Mouse (Mus musculus) forebrain, embryonic 15.5 days (tissue): ENCODE results near the gene Ilk. TPM values are rescaled to one million over a fixed set of nuclear protein-coding genes. Genes with fewer than 3 reads are reported as not detected.
"Not testable (repeated sequence)": the region's sequence is repeated elsewhere in the genome, so short reads cannot be mapped to it uniquely, and the experiment has no call there.

Experiments
- ATAC-seq: fragments of 200-750 bp; cut with Nextera tagmentation; replicated peaks from 2 replicates; pipeline ENCODE4 v1.8.0; 2017; ENCODE audit warnings: mild to moderate bottlenecking, moderate TSS enrichment, moderate library complexity
- H3K27ac ChIP-seq: fragments of 300-500 bp; sonication (generic); replicated peaks from 2 replicates; pipeline ENCODE4 v1.5.1; 2015; ENCODE audit warnings: mild to moderate bottlenecking, inconsistent platforms
- H3K27me3 ChIP-seq: fragments of 300-500 bp; sonication (generic); 2 replicates; pipeline ENCODE4 v1.6.1; 2015; ENCODE audit warnings: inconsistent platforms
- H3K36me3 ChIP-seq: fragments of 300-500 bp; sonication (generic); 2 replicates; pipeline ENCODE4 v1.6.1; 2015; ENCODE audit warnings: mild to moderate bottlenecking, inconsistent platforms
- H3K4me1 ChIP-seq: fragments of 300-500 bp; sonication (generic); 2 replicates; pipeline ENCODE4 v1.6.1; 2015; ENCODE audit warnings: inconsistent platforms
- H3K4me2 ChIP-seq: fragments of 300-500 bp; sonication (generic); replicated peaks from 2 replicates; pipeline ENCODE4 v1.6.1; 2015; ENCODE audit warnings: mild to moderate bottlenecking, inconsistent platforms
- H3K4me3 ChIP-seq: fragments of 300-500 bp; sonication (generic); 2 replicates; pipeline ENCODE4 v1.5.1; 2015; ENCODE audit warnings: mild to moderate bottlenecking, inconsistent platforms
- H3K9ac ChIP-seq: fragments of 300-500 bp; sonication (generic); replicated peaks from 2 replicates; pipeline ENCODE4 v1.6.1; 2015; ENCODE audit warnings: mild to moderate bottlenecking, inconsistent platforms
- H3K9me3 ChIP-seq: fragments of 300-500 bp; sonication (generic); 2 replicates; pipeline ENCODE4 v1.6.1; 2016; ENCODE audit warnings: inconsistent platforms
- WGBS: fragments of 180-500 bp; shearing (Covaris S2); methylation state at CpG from one replicate; pipeline ENCODE4 v1.1.7; 2015; ENCODE audit warnings: mixed read lengths; 5-methylcytosine and 5-hydroxymethylcytosine counted together
- polyA plus RNA-seq: library from polyadenylated mRNA; unstranded; fragments of >200 nt; fragmentation: Nextera tagmentation; extraction: Ambion mirVana; gene quantifications from 2 replicates; pipeline ENCODE4 v1.2.1, GENCODE M21; 2015

The Ilk gene
- polyA plus RNA-seq, 1 experiment from 2014 or later = 205 TPM

GRCm38 (mm10) chr7:105735464-105735863 lies 928 bp upstream of the Ilk start:
- H3K27me3 ChIP-seq, H3K27ac ChIP-seq, ATAC-seq, H3K9me3 ChIP-seq: not testable (repeated sequence)
- Histone ChIP-seq H3K4me3 (peak overlapping the region; percentile 89), H3K9ac (peak overlapping the region; percentile 88), H3K4me2 (peak overlapping the region; percentile 95), H3K4me1 (peaks cover 35% of the 10 kb centered on the region), H3K36me3 (peaks cover 37% of the 10 kb centered on the region)
- 45% methylated on average over 4 of the region's 4 CpGs for WGBS

DNA sequence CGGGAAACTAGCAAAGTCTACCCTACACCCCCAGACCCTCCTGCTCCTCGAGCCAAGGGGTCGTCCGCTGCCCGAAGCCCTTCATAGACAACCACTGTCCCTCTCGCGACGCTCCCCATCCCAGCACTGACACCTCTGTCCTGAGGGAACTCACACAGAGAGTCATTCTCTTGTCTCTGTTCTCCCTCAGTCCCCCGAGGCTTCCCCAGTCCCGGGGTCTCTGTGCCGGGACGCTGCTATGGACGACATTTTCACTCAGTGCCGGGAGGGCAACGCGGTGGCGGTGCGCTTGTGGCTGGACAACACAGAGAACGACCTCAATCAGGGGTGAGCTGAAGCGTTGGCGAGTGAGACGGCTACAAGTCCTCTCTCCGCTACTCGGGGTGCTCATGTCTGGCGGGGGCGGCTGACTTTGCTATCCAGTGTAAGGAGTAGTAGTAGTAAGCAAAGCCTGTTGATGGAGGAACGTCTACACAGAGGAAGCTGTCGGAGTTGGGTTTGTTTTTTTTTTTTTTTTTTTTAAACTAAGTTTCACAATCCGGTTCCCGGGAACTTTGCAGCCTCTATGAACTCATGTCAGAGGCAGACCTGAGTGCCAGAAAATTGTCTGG lies 624 bp downstream of the Ilk start, which contains the start of gene Rrp8:
Gene Rrp8 (minus strand): TSS at position 475 of the 611 bp plus-strand sequence.
- H3K4me1 ChIP-seq = peaks cover 35% of the 10 kb centered on the region
- H3K36me3 ChIP-seq = peaks cover 44% of the 10 kb centered on the region
- WGBS = under 1% methylated on average over 30 of the region's 30 CpGs
- H3K4me2 ChIP-seq = peak within 1 kb of the TSS; percentile 95
- peak within 1 kb of the TSS; percentile 88 for H3K9ac ChIP-seq
- no peak; the same call in 1 of the 2 replicates for ATAC-seq
- peak within 1 kb of the TSS; percentile 70 for H3K27ac ChIP-seq
- H3K27me3 ChIP-seq = no peaks in the 10 kb centered on the region
- H3K4me3 ChIP-seq = peak within 1 kb of the TSS; percentile 89
- no peaks in the 10 kb centered on the region for H3K9me3 ChIP-seq

DNA sequence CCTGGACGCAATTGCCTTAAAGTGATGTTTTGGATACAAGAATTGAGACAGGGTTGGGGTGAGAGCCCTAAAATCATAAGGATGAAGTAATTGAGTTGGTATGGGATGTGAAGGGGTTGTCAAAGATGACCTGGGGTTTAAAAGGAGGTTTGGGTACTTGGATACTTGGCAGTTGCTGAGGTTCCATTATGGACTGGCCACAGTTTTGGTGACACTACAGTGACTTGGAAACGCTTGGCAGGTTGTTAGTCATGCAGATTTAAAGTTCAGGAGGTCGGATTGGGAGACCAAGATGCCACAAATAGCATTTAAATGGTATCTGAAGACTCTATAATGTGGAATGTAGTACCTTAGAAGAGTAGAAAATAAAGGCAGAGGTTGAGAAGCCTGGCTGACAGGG lies 1.3 kb downstream of the Ilk start:
- ATAC-seq = no peak
- H3K4me3 ChIP-seq = peak overlapping the region; percentile 89
- peak overlapping the region; percentile 95 for H3K4me2 ChIP-seq
- H3K4me1 ChIP-seq = peaks cover 35% of the 10 kb centered on the region
- H3K36me3 ChIP-seq = peaks cover 43% of the 10 kb centered on the region
- WGBS = 43% methylated on average over 3 of the region's 3 CpGs
- H3K27me3 ChIP-seq = no peaks in the 10 kb centered on the region
- no peak overlapping the region for H3K27ac ChIP-seq
- no peaks in the 10 kb centered on the region for H3K9me3 ChIP-seq
- H3K9ac ChIP-seq = peak overlapping the region; percentile 88

DNA sequence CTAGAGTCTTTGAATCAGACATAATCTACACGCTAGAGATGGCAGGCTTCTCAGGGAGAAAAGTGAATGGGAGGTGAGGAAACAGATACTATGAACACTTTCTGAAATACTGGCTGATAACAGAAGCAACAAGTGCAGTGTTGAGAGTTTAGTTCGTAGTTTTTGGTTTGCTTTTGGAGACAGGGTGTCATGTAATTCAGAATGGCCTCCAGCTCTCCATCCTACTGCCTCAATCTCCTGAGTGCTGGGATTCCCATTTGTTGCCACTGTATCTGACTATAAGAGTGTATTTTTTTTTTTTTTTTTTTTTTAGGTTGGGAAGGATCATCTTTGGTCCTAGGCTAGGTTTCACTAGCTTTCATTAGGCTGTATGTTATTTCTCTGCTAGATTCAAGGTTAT lies 1.9 kb downstream of the Ilk start:
- Histone ChIP-seq H3K9ac (peak overlapping the region; percentile 88; the same call in 1 of the 2 replicates), H3K36me3 (peaks cover 42% of the 10 kb centered on the region), H3K27me3 (no peaks in the 10 kb centered on the region), H3K4me1 (peaks cover 41% of the 10 kb centered on the region), H3K9me3 (no peaks in the 10 kb centered on the region), H3K4me3 (no peak overlapping the region; the same call in 1 of the 2 replicates), H3K27ac (no peak overlapping the region), H3K4me2 (no peak overlapping the region)
- WGBS = 82% methylated on average over 2 of the region's 2 CpGs
- no peak for ATAC-seq

DNA sequence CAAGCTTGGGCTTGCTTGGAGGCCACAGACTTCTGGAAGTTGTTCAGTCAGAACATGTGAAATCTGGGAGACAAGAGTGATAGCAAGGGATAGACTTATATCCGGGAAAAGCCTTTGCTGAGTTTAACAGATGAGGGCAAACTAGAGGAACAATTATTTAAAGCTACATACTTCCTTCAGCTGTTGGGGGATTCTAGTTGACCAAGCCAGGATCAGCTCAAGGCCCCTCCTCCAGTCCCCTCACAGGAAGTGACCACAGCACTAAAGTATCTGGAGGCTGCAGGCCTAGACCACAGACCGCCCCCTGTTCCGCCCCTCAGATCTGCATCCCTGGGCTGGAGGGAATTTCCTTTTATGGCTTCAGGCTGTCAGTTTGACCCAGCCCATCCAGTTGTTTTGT lies 2.6 kb downstream of the Ilk start:
- no peaks in the 10 kb centered on the region for H3K9me3 ChIP-seq
- no peaks in the 10 kb centered on the region for H3K27me3 ChIP-seq
- H3K27ac ChIP-seq = 0 out of 2 replicates have a peak overlapping the region, but pooled peaks have one; percentile 27
- peaks cover 35% of the 10 kb centered on the region for H3K36me3 ChIP-seq
- 41% methylated on average over 3 of the region's 3 CpGs for WGBS
- H3K4me2 ChIP-seq = no peak overlapping the region
- no peak overlapping the region for H3K4me3 ChIP-seq
- ATAC-seq = no peak
- peaks cover 47% of the 10 kb centered on the region for H3K4me1 ChIP-seq
- no peak overlapping the region for H3K9ac ChIP-seq

GRCm38 (mm10) chr7:105740089-105740795 lies 3.9 kb downstream of the Ilk start:
- no peak overlapping the region for H3K4me2 ChIP-seq
- ATAC-seq = no peak
- WGBS = 82% methylated on average over 13 of the region's 13 CpGs
- no peak overlapping the region for H3K9ac ChIP-seq
- H3K27me3 ChIP-seq = no peaks in the 10 kb centered on the region
- no peak overlapping the region for H3K4me3 ChIP-seq
- peaks cover 31% of the 10 kb centered on the region for H3K36me3 ChIP-seq
- no peak overlapping the region for H3K27ac ChIP-seq
- H3K9me3 ChIP-seq = no peaks in the 10 kb centered on the region
- H3K4me1 ChIP-seq = peaks cover 48% of the 10 kb centered on the region

GRCm38 (mm10) chr7:105740851-105741250 lies 4.5 kb downstream of the Ilk start:
- no peaks in the 10 kb centered on the region for H3K27me3 ChIP-seq
- no peaks in the 10 kb centered on the region for H3K9me3 ChIP-seq
- no peak overlapping the region for H3K27ac ChIP-seq
- 82% methylated on average over 6 of the region's 6 CpGs for WGBS
- peaks cover 31% of the 10 kb centered on the region for H3K36me3 ChIP-seq
- no peak for ATAC-seq
- no peak overlapping the region for H3K9ac ChIP-seq
- H3K4me1 ChIP-seq = peaks cover 43% of the 10 kb centered on the region
- H3K4me3 ChIP-seq = no peak overlapping the region
- no peak overlapping the region for H3K4me2 ChIP-seq

DNA sequence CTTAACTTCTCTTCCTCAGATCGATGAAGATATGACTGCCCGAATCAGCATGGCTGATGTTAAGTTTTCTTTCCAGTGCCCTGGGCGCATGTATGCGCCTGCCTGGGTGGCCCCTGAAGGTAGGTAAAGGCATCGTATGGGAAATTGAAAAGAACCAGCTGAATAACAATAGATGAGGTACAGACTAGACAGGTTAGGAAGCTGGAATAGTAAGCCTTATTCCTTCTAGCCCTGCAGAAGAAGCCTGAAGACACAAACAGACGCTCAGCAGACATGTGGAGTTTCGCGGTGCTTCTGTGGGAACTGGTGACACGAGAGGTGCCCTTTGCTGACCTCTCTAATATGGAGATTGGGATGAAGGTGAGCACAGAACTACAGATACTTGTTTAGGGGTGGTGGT lies 5.6 kb downstream of the Ilk start:
- 92% methylated on average over 9 of the region's 9 CpGs for WGBS

GRCm38 (mm10) chr7:105742539-105743215 lies 6.3 kb downstream of the Ilk start:
- H3K4me3 ChIP-seq, ATAC-seq, H3K27ac ChIP-seq, H3K9ac ChIP-seq, H3K9me3 ChIP-seq, H3K27me3 ChIP-seq: not testable (repeated sequence)
- Histone ChIP-seq H3K36me3 (peaks cover 47% of the 10 kb centered on the region), H3K4me1 (peaks cover 31% of the 10 kb centered on the region), H3K4me2 (peak overlapping the region; percentile 93; the same call in 1 of the 2 replicates)
- WGBS = 86% methylated on average over 7 of the region's 7 CpGs

More for the DNA sequence above, 5.6 kb downstream of the Ilk start:
- H3K36me3 ChIP-seq = peaks cover 41% of the 10 kb centered on the region
- no peaks in the 10 kb centered on the region for H3K9me3 ChIP-seq
- H3K9ac ChIP-seq = no peak overlapping the region
- no peak overlapping the region for H3K4me2 ChIP-seq
- no peaks in the 10 kb centered on the region for H3K27me3 ChIP-seq
- no peak for ATAC-seq
- no peak overlapping the region for H3K27ac ChIP-seq
- no peak overlapping the region for H3K4me3 ChIP-seq
- peaks cover 38% of the 10 kb centered on the region for H3K4me1 ChIP-seq

DNA sequence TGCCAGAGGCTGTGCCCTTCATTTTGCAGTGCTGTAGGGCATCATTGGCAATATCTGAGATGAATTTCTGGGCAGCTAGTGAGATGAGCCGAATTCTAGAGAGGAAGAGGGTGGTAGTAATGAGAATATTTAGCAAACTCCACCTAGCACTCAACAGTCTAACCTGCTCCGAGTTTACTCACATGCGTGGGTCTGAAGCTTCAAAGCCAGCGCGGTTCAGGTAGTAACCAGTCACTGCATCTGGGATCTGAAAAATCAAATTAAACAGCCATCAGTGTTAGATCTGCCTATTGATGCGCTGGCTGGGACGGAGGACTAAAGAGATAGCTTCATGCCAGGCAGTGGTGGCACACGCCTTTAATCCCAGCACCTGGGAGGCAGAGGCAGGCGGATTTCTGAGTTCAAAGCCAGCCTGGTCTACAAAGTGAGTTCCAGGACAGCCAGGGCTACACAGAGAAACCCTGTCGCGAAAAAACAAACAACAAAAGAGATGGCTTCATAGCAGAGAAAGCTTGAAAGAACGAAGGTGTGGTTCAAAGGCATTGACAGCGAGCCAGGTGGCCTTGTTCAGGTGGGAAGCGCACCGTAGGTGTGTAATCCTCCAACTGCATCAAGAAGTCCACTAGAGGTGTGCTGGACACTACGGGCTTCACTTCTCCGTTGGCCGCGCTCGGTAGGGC lies 7.0 kb downstream of the Ilk start:
- H3K4me2 ChIP-seq = peak overlapping the region; percentile 93
- not testable (repeated sequence) for ATAC-seq, H3K27me3 ChIP-seq, H3K9me3 ChIP-seq, H3K27ac ChIP-seq
- H3K9ac ChIP-seq = peak overlapping the region; percentile 90
- H3K4me3 ChIP-seq = peak overlapping the region; percentile 98
- peaks cover 51% of the 10 kb centered on the region for H3K36me3 ChIP-seq
- WGBS = 36% methylated on average over 20 of the region's 20 CpGs
- peaks cover 24% of the 10 kb centered on the region for H3K4me1 ChIP-seq

DNA sequence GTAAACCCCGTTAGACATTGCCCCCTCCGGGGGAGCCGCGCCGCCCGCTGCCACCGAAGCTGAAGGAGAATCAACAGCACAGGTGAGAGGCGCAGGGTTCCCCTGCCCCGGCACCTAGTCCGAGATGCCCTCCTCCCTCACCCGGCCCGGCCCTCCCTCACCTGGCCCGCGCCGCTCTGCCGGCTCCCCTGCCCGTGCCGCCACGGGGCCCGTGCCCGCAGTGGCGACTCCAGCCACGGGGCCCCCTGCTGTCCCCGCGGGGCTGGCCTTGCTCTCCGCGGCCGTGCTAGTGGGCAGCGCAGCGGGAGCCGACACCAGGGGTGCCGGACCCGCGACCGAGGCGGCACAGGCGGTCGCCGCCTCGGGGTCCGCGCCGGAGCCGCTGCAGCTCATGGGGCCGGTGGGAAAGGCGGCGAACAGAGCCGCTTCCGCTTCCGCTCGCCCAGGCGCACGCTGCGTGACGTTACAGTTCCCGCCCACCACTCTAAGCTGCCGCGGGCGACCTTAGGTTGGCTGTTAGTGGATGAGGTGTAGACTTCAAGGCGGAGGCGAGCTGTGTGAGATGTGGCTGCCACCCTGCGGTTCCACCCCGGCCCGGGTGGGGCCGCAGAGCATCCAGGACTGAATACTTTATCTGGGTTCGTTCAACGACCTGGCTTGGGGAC lies 7.7 kb downstream of the Ilk start, which contains the start of gene Taf10:
Gene Taf10 (minus strand): TSS at position 436 of the 665 bp plus-strand sequence.
- peak; percentile 97 for ATAC-seq
- WGBS = under 1% methylated on average over 66 of the region's 67 CpGs

More for the DNA sequence above, 7.7 kb downstream of the Ilk start, which contains the start of gene Taf10:
- H3K9me3 ChIP-seq = no peaks in the 10 kb centered on the region
- peak within 1 kb of the TSS; percentile 93 for H3K4me2 ChIP-seq
- peaks cover 56% of the 10 kb centered on the region for H3K36me3 ChIP-seq
- H3K4me1 ChIP-seq = peaks cover 18% of the 10 kb centered on the region
- peak within 1 kb of the TSS; percentile 98 for H3K4me3 ChIP-seq
- H3K9ac ChIP-seq = peak within 1 kb of the TSS; percentile 90
- peak within 1 kb of the TSS; percentile 88 for H3K27ac ChIP-seq
- H3K27me3 ChIP-seq = no peaks in the 10 kb centered on the region
